Mouse (Mus musculus) right cerebral cortex, postnatal 36 days (tissue): Measurements from ENCODE around the gene Sugct.

Experiments
- DNase-seq, 2 experiments: peaks; one replicate each; pipeline ENCODE4 v3.0.0; 2022; ENCODE audit warnings: low spot score in 2 of 2, mixed read lengths in 1 of 2

Gene Sugct

GRCm38 (mm10) chr13:17296460-17296859 lies 398.9 kb downstream of the Sugct start:
- no peak for DNase-seq

- DNase-seq, result no peak
Measured at GRCm38 (mm10) chr13:17291057-17291456, 404.3 kb downstream of the Sugct start.

- no peak for DNase-seq
Measured at GRCm38 (mm10) chr13:17288377-17288776, 407.0 kb downstream of the Sugct start.

- no peak for DNase-seq
Measured at GRCm38 (mm10) chr13:17245936-17246335, 449.4 kb downstream of the Sugct start.

- DNase-seq, result no peak
Measured at GRCm38 (mm10) chr13:17216524-17216923, 478.8 kb downstream of the Sugct start.

GRCm38 (mm10) chr13:17212681-17213080 lies 482.7 kb downstream of the Sugct start:
- DNase-seq, result no peak

- DNase-seq, result no peak
Measured at GRCm38 (mm10) chr13:17190180-17190762, 505.1 kb downstream of the Sugct start.

GRCm38 (mm10) chr13:17185253-17185652 lies 510.1 kb downstream of the Sugct start:
- no peak for DNase-seq

GRCm38 (mm10) chr13:17165917-17166316 lies 529.4 kb downstream of the Sugct start:
- DNase-seq, result no peak

GRCm38 (mm10) chr13:17164721-17165120 lies 530.6 kb downstream of the Sugct start:
- no peak for DNase-seq

- DNase-seq, result no peak
Measured at GRCm38 (mm10) chr13:17146441-17146992, 548.8 kb downstream of the Sugct start.

GRCm38 (mm10) chr13:17116073-17116472 lies 579.3 kb downstream of the Sugct start:
- DNase-seq, result no peak

- DNase-seq, result no peak
Measured at GRCm38 (mm10) chr13:17102372-17102771, 593.0 kb downstream of the Sugct start.

GRCm38 (mm10) chr13:17086547-17086946 lies 608.8 kb downstream of the Sugct start:
- no peak for DNase-seq

GRCm38 (mm10) chr13:17086146-17086545 lies 609.2 kb downstream of the Sugct start:
- no peak for DNase-seq

- DNase-seq, result no peak
Measured at GRCm38 (mm10) chr13:17084946-17085852, 610.2 kb downstream of the Sugct start.

GRCm38 (mm10) chr13:17081618-17082017 lies 613.7 kb downstream of the Sugct start:
- DNase-seq, result no peak

- no peak for DNase-seq
Measured at GRCm38 (mm10) chr13:17065552-17065951, 629.8 kb downstream of the Sugct start.

GRCm38 (mm10) chr13:17056650-17057049 lies 638.7 kb downstream of the Sugct start:
- no peak for DNase-seq

- no peak for DNase-seq
Measured at GRCm38 (mm10) chr13:17043426-17044224, 651.7 kb downstream of the Sugct start.

- DNase-seq, result no peak
Measured at GRCm38 (mm10) chr13:17042332-17042731, 653.0 kb downstream of the Sugct start.

- no peak for DNase-seq
Measured at GRCm38 (mm10) chr13:17039727-17040126, 655.6 kb downstream of the Sugct start.
